Mouse (Mus musculus) embryonic facial prominence, embryonic 13.5 days (tissue): ENCODE measurements around the gene Lactb. TPM values are rescaled to one million over a fixed set of nuclear protein-coding genes. Genes with fewer than 3 reads are reported as not detected.
A peak's percentile ranks its signal among the peaks of the same experiment; 100 is the strongest.

Source experiments
- ATAC-seq: fragments of 200-750 bp; cut with Nextera tagmentation; 2 replicates; pipeline ENCODE4 v1.8.0; 2017; ENCODE audit warnings: low read depth; ENCODE audit not compliant: insufficient number of reproducible peaks, insufficient read depth, low FRiP score, low TSS enrichment
- H3K27ac ChIP-seq: fragments of 300-500 bp; sonication (generic); 2 replicates; pipeline ENCODE4 v1.5.1; 2015; ENCODE audit warnings: moderate library complexity, mild to moderate bottlenecking, inconsistent platforms
- H3K27me3 ChIP-seq: fragments of 300-500 bp; sonication (generic); 2 replicates; pipeline ENCODE4 v1.6.1; 2015; ENCODE audit warnings: mild to moderate bottlenecking, inconsistent platforms
- H3K36me3 ChIP-seq: fragments of 300-500 bp; sonication (generic); 2 replicates; pipeline ENCODE4 v1.6.1; 2015; ENCODE audit warnings: mild to moderate bottlenecking, inconsistent platforms
- H3K4me1 ChIP-seq: fragments of 300-500 bp; sonication (generic); 2 replicates; pipeline ENCODE4 v1.6.1; 2015; ENCODE audit warnings: inconsistent platforms
- H3K4me2 ChIP-seq: fragments of 300-500 bp; sonication (generic); 2 replicates; pipeline ENCODE4 v1.6.1; 2015; ENCODE audit warnings: moderate library complexity, mild to moderate bottlenecking, inconsistent platforms
- H3K4me3 ChIP-seq: fragments of 300-500 bp; sonication (generic); 2 replicates; pipeline ENCODE4 v1.5.1; 2015; ENCODE audit warnings: mild to moderate bottlenecking, inconsistent platforms
- H3K9ac ChIP-seq: fragments of 300-500 bp; sonication (generic); 2 replicates; pipeline ENCODE4 v1.6.1; 2015; ENCODE audit warnings: mild to moderate bottlenecking, inconsistent platforms
- H3K9me3 ChIP-seq: fragments of 300-500 bp; sonication (generic); 2 replicates; pipeline ENCODE4 v1.6.1; 2016; ENCODE audit warnings: inconsistent platforms
- WGBS: fragments of 180-500 bp; shearing (Covaris S2); methylation state at CpG from one replicate; pipeline ENCODE4 v1.1.7; 2015; ENCODE audit warnings: mixed read lengths; 5-methylcytosine and 5-hydroxymethylcytosine counted together
- polyA plus RNA-seq: library from polyadenylated mRNA; unstranded; fragments of >200 nt; fragmentation: Nextera tagmentation; extraction: Ambion mirVana; gene quantifications from 2 replicates; pipeline ENCODE4 v1.2.1, GENCODE M21; 2015

Lactb gene
- polyA plus RNA-seq, 1 experiment from 2014 or later = 9.3 TPM

GRCm38 (mm10) chr9:66907126-66907525, 68.2 kb downstream of the Lactb start:
- WGBS = 78% methylated on average over 8 of the region's 8 CpGs
- no peak overlapping the region for H3K4me2 ChIP-seq
- ATAC-seq = no peak

GRCm38 (mm10) chr9:66905990-66906389, 69.3 kb downstream of the Lactb start:
- Histone ChIP-seq H3K4me2 (no peak overlapping the region), H3K9ac (no peak overlapping the region), H3K4me1 (peaks cover 12% of the 10 kb centered on the region), H3K27me3 (no peaks in the 10 kb centered on the region), H3K27ac (peak overlapping the region; percentile 63; the same call in 1 of the 2 replicates), H3K4me3 (no peak overlapping the region), H3K36me3 (no peaks in the 10 kb centered on the region), H3K9me3 (no peaks in the 10 kb centered on the region)
- WGBS = 54% methylated on average over 9 of the region's 9 CpGs
- peak; percentile 52; the same call in 1 of the 2 replicates for ATAC-seq

More at GRCm38 (mm10) chr9:66907126-66907525, 68.2 kb downstream of the Lactb start:
- no peak overlapping the region for H3K4me3 ChIP-seq
- H3K36me3 ChIP-seq = no peaks in the 10 kb centered on the region
- H3K27me3 ChIP-seq = no peaks in the 10 kb centered on the region
- 0 out of 2 replicates have a peak overlapping the region, but pooled peaks have one; percentile 63 for H3K27ac ChIP-seq
- H3K9ac ChIP-seq = no peak overlapping the region
- H3K4me1 ChIP-seq = peaks cover 12% of the 10 kb centered on the region
- no peaks in the 10 kb centered on the region for H3K9me3 ChIP-seq

Other genes starting within 250 kb of the Lactb start
- gene Aph1b, start 180.0 kb downstream of the Lactb start, polyA plus RNA-seq = 10.1 and 10.8 TPM in 2 replicates
- 0.96 and 1.3 TPM in 2 replicates for gene Gm10647, start 178.4 kb downstream of the Lactb start, polyA plus RNA-seq
- 2.7 and 3.9 TPM in 2 replicates for gene Aph1c, start 140.8 kb downstream of the Lactb start, polyA plus RNA-seq
- gene Rab8b, start 55.8 kb downstream of the Lactb start, polyA plus RNA-seq = 20.6 and 26.0 TPM in 2 replicates
- 725 and 760 TPM in 2 replicates for gene Rps27l, start 29.4 kb downstream of the Lactb start, polyA plus RNA-seq
- gene Tpm1, start 73.9 kb upstream of the Lactb start, polyA plus RNA-seq = 818 and 902 TPM in 2 replicates